Mouse (Mus musculus) kidney, adult 9 months (tissue): Measurements from ENCODE around the gene Bcorl1.
A peak's percentile ranks its signal among the peaks of the same experiment; 100 is the strongest.
"Not testable (repeated sequence)": the region's sequence is repeated elsewhere in the genome, so short reads cannot be mapped to it uniquely, and the experiment has no call there.

Experiments used
- DNase-seq: peaks from one replicate; pipeline ENCODE4 v3.0.0; 2022

The Bcorl1 gene

DNA sequence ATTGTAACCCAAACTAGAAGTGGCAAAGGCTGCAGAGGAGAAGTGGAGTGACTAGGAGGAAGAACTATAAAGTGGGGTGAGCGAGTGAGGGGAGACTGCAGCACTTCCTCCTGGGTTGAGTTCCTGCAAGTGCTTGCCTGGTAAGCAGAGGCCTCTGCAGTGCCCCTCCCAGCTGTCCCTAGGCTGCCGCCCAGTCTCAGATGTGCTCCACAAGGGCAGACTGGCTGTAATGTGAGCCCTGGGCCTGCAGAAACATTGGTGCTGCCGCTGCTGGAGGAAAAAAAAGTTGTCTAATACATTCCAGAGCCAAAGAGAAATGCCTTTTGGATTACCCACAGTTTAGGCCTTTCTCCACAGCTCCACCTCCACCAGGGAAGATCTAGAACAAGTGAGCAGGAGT, 64.0 kb downstream of the Bcorl1 start:
- no peak for DNase-seq

DNA sequence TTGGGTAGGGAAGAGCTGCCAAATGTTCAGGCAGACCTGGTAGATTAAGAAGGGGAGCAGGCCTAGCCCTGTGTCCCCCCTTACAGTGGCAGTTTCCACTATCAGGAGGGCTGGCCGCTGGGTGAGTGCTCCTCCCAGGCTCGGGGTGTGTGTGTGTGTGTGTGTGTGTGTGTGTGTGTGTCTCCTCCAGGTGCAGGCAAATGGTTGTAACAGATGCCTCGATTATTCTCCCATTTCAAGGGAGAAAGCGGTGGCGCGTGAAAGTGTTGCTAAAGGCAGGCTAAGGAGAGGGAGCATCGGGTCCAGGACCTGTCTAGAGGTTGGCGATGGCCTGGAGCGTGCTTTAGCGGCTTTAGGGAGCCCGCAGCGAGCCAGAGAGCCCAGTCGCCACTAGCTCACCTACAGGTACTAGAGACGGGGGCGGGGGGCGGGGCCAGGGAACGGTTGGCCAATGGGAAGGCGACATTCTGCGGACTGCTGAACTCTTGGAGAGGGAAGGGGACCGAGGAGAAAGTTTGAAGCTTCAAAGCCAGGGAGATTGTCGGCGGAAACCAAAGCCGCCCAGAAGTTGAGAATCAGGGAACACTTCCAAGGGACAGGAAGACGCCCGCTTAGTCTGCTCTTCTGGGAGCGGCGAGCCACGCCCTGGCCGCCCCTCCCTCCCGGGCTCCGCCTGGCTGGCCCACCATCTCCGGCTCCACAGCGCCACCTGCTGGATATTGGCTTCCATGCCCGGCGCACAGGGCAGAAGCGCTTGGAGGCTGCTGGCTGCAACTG, 68.6 kb downstream of the Bcorl1 start:
- peak; percentile 82 for DNase-seq

DNA sequence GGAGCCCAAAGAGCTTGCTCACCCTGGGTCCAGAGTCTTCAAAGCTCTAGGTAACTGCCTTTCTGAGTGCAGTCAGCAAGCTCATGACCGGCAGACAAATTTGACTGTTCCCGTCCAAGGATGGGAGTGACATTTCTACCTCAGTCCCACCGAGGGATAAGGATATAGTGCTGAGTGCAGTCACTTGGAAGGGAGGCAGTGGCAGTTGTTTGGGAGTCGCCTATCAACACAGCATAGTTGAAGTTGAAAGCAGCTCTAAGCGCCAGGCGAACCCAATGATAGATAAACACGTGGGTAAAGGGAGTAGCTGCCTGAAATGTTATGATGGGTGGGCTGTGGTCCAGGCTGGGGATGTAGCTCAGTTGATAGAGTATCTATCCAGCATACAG, 69.2 kb downstream of the Bcorl1 start:
- DNase-seq = no peak

DNA sequence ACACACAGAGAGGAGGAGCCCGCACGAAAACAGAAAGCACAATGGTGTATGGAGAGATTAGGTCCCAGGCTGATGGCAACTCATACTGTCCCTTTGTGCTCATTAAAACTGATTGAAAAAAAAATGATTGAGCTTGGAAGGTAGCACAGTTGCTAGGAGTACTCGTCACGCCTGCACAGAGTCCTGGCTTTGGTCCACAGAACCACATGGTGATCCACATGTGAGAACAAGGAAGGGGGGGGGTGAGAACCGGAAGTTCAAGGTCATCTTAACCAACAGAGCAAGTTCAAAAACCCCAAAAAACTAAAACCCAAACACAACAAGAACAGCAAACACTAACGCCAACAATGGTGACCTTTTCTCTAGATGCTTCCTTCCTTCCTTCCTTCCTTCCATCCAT, 71.5 kb downstream of the Bcorl1 start:
- DNase-seq = peak; percentile 23

DNA sequence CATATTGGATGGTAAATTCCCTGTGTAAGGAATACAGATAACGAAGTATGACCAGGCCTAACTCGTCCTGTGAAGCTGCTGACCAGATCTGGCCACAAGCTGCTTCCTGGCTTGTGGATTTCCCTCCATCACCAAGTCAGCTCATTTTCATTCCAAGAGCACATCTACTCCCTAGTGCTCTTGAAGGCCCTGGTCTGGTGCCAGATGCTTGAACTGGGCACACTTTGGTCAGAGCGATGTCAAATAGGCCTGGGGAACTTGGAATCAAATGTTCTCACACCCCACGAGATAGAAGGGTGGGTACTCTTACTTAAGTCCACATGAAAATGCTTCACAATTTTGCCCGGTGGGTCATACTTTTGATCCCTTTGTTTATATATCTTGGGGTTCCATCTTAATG, 73.1 kb downstream of the Bcorl1 start:
- DNase-seq = no peak

DNA sequence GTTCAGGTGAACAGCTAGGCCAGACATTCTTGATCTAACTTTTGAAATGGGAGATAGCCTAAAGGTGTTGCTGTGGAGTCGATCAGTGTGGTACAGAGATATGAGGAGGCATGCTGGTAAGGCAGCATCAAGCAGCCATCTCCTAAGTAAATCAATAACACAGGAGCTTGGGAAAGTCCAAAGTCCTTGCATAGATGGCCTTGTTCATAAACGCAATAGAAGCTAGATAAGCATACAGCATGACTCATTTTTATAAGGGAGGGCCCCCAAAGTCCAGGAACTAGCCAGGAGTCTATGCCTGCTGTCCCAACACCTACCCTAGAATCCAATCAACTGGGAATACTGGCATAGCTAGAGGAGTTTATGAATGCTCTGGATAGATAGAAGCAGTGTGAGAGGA, 77.3 kb downstream of the Bcorl1 start:
- DNase-seq = no peak

DNA sequence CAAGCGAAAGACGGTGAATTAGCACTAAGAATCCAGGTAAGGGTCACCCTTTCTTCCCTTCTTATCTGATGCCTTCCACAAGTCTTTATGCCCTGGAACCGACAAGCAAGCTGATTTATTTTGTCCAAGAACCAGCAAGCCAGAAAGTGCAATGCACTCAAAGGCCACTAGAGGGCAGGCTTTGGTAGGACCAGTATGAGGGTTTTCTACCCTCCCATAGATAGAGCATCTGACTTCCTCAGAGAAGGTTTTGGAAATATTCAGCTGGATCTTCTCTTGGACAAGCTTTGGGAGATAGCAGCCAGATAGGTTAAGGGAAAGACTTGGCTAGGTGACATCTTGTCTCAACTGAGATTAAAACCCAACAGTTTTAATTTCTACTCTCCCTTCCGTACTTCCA, 81.8 kb downstream of the Bcorl1 start:
- peak; percentile 76 for DNase-seq

DNA sequence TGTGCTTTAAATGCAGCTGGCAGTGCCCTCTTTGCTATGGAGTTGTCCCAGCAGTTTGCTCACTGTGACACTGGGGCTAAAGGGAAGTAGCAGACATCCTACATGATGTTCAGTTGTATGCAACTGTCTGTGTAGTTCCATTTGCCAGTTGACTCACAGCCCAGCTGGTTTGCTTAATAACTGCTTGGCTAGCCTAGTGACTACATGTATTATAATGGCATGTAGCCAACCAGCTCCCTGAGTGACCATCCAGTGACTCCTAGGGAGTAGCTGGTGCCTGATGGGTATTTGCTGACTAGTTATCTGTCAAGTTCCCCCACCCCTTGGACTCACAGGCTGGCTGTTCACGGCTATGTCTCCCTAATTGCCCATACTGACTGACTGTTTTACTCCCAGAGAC, 82.5 kb downstream of the Bcorl1 start:
- DNase-seq = no peak

DNA sequence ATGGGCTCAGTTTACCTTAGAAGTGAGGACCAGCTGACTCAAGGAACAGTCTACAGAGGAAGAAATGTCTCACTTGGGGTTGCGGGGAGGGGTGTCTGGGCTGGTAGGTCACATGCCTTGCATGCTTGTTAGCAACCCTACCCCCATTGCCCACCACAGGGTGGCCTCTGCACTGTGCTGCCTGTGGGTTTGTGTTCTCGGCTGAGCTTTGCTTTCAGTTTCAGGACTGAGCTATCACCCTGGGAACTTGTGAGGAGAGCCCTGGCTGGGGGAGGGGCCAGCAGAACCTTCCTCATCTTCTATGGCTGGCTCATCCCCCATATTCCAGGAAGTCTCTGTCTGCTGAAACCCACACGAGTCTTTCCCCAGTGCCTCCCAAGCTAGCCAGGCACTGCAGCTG, 83.4 kb downstream of the Bcorl1 start:
- DNase-seq = peak; percentile 38

DNA sequence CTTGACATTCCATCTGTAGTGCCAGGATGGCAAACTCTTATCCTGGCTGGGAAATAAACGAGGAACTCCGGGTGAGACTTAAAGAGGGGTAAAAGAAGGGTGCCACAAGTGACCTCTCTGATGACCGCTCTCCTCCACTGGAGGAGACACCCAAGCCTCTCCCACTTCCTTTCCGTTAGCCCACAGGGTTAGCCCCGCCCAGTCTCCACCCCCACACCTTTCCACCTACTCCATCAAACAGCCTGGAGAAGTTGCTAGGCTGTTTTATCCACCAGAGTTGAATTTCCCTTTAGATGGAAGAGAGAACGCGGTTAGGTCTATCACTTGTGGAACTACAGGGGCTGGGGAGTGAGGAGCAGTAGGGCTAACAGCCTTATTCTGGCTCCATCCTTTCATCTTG, 84.1 kb downstream of the Bcorl1 start:
- DNase-seq = no peak

DNA sequence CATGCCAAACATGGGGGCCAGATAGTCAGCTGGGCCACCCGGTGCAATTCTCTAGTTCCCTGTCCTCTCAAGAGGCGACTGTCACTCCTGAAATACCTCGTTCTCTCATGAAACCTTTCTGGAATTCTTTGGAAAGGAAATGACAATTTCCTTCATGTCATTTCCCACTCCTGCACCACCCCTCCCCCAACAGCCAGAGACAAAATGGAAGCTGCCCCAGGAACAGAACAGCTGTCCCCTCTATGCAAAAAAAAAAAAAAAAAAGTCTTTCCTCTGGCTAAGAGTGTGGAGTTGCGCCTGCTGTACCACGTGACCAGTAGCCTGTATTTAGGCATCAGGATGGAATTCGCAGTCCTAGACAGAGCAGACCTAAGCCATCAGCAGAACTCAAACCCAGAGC, 87.1 kb downstream of the Bcorl1 start:
- peak; percentile 50 for DNase-seq

DNA sequence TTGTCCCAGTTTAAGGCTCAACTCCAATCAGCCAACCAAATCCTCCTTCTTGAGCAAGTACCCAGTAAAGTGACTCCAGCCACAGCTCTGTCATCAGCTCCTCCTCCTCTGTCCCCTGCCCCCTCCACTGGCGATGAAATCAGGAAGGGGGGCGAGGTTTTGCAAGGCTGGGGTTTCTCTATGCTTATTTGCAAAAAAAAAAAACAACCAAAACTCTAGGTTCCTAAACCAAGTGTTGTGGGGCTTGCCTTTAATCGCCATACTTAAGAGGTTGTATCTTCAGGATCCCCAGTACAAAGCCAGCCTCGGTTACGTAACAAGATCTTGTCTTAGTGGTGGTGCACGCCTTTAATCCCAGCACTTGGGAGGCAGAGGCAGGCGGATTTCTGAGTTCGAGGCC, 87.5 kb downstream of the Bcorl1 start:
- DNase-seq = no peak

DNA sequence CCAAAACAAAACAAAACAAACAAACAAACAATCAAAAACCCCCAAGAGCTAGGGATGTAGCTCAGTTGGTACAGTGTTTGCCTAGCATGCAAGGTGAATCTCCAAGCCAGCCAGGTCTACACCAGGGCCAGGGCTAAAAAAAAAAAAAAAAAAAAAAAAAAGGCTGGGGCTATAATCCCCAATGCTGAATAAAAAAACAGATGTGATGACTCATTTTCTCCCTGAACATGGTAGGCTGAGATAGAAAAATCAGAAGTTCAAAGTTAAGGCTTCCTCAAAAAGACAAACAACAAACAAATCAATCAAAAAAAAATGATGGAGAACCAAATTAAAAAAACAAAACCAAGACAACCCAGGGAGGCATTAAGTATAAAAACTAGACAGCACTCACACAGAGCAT, 87.9 kb downstream of the Bcorl1 start:
- no peak for DNase-seq

DNA sequence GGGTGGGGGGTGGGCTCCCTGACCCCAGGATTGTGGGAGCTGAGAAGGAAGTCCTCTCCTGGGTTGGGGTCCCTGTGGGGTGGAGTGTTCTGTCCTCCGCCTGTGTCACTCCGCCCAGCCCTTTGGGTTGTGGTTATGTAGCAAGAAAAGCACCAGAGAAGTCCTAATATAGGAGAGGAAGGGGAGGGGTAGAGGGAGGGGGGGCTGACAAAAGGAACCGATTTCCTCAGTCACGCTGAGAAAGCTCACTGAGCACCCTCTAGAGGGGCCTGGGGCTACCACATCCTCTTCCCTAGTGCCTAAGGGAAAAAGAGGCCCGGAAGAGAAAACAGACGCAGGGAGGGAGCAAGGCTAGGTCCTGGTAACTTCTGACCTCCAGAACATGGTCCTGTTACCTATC, 88.4 kb downstream of the Bcorl1 start:
- DNase-seq = no peak

DNA sequence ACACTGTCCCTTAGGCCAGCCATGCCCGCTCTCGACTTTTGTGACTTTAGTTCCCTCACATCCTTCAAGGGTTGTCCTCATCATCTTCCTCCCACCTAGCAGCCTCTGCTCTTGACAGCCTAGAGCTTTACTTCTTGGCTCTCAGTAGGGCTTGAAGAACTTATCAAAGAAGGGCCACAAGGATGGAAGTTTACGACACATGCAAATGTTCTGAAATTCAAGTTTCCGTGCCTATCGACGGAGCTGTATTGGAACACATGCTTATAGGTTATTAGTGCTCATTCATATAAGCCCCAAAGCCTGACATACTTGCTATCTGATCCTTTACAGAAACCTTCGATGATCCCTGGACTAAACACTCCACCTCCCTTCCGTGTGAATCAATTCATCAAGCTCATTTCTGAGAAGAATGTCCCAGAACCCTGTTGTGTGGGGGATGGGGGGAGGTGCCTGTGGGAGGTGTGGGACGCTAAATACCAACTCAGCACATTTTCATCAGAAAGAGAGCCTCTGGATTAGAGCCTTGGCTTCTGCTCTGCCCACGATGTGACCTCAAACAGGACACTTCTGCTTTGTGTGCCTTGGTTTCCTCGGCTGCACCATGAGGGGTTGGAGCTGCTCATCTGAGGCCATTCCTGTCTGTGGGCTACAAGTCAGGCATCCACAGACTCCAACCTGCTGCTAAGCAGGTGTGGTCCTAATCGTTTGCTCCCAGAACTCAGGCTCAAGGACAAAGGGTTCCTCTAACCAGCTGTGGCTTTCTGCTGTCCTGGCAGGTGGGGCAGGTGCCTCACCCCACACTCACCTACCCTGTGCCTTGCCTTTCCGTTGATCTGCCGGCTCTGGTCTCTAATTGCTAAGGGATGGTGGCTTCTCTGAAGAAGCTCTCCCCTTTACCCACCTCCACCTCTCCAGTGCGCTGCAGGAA, 91.7 kb downstream of the Bcorl1 start:
- no peak for DNase-seq

DNA sequence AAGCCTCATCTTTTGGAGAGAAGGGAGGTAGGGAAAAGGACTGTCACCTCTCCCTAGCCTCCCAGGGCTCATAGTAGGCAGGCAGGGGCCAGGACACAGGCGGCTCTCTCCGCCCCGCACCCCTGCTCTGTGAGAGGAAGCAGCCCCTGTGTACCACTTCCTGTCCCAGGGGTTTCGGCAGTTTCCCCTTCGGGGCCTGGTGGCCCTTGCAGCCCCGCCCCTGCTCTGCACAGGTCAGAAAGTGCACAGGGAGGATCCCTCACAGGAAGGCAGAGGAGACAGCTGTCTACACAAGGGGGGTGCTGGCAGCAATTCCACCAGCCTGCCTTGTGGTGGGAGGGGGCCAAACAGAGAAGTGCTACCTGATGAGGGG, 92.4 kb downstream of the Bcorl1 start:
- peak; percentile 24 for DNase-seq

DNA sequence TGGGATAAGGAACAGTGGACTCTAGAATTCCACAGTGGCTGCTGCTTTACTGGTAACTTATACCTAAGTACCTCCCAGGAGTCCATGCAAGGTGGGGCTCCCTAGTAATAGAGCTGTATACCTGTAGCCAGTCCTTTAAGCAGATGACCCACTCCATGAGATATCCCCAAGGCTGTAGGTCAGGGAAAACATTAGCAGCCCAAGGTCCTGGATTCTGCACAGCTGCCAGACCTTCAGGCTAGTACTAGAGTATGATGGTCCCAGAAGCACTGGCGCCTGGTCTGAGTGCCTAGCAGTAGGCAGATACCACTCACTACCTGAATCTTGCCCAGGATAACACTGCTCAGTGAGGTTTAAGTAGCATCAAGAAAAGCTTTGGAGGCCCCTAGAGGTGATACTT, 93.1 kb downstream of the Bcorl1 start:
- no peak for DNase-seq

DNA sequence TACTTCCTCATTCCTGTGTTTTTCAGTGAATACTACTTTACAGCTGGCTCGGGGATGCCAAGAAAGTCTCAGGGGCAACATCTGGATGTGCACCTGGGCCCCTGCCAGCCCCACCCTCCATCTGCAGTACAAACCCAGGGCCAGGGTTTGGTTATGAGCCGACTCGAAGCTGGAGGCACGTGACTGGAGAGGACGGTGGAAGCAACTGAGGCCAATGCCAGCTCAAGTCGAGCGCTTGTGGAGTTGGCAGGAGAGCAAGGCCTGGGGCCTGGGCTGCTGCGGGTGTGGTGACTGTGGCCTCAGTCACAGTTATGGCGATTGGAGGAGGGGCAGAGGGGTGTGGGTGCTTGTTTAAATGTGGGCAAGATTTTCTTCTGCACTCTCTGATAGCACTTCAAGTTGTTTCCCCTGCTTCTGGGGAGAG, 94.3 kb downstream of the Bcorl1 start:
- no peak for DNase-seq

DNA sequence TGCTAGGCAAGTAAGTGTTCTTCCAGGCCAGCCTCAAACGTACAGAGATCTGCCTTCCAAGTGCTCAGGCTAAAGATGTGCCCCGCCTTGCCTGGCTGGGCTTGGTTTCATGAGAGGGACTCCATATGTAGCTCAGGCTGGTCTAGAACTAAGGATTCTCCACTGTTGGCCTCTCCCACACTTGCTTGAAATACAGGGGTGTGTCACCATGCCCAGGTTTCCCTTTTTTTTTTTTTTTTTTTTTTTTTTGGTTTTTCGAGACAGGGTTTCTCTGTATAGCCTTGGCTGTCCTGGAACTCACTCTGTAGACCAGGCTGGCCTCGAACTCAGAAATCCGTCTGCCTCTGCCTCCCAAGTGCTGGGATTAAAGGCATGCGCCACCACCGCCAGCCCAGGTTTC, 94.9 kb downstream of the Bcorl1 start:
- DNase-seq = not testable (repeated sequence)

DNA sequence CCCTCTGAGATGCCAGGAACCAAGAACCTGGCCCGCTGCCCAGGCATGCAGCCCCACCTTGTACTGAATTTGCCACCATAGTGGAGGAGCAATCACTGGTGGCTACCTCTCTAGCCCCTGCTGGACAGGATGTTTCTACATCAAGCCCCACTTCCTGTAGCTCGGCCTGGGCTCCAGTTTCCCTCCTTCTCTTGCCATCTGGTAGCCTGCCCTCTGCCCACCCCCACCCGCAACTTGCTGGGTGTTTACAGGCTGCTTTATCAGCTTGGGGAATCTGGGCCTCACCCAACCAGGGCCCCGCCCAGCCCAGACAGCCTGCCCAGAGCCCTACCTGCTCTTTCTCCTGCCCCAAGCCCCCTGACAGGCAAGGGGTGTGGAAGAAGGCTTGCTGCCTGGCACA, 97.9 kb downstream of the Bcorl1 start:
- DNase-seq = no peak

DNA sequence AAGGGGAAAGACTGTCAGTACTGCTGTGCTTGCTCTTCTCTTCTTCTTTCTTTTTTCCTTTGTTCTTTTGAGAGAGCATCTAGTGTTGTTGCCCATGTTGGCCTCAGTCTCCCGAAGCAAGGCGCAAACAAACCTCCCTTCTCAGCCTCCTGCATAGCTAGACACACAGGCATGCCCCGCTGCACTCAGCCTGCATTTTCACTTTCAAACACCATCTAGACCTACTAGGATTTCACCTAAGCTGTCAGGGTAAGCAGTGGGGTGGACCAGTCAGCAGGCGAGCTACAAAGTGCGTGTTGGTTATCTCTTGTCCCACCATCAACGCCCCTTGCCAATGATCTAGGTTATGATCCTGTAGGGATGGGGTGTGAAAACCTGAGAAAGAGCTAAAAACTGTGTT, 100.4 kb downstream of the Bcorl1 start:
- DNase-seq = no peak

DNA sequence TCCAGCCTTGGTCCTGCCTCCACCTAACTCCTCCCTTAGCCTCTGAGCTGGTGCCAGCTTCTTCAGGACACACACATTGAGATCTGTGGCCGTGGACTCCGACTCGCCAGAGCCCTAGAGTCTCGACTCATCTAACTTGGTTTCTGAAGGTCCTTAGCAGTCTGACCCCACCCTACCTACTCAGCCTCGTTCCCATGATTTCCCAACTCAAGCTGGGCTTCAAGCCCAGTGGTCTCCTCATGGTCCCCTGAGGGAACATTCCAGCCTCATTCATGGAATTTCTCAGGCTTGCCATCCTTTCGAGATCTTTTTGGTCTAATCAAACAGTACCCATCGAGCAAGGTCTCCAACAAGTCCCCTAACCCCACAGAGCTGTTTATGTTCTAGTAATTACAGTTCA, 100.8 kb downstream of the Bcorl1 start:
- DNase-seq = no peak

DNA sequence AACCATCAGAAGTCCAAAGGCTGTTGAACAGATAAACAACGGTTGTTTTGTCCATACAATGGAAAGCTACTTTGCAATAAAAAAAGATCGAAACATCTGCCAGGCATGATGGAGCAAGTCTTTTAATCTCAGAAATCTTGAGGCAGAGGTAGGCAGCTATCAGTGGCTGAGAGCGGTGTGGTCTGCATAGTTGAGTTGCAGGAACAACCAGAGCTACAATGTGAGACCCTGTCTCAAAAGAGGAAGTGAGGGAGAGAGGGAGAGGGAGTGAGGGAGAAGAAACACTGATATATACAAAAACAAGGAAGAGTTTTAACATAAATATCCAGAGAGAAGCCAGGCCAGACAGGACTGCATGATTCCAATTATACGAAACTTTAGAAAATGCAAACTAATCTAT, 103.5 kb downstream of the Bcorl1 start:
- DNase-seq = no peak

DNA sequence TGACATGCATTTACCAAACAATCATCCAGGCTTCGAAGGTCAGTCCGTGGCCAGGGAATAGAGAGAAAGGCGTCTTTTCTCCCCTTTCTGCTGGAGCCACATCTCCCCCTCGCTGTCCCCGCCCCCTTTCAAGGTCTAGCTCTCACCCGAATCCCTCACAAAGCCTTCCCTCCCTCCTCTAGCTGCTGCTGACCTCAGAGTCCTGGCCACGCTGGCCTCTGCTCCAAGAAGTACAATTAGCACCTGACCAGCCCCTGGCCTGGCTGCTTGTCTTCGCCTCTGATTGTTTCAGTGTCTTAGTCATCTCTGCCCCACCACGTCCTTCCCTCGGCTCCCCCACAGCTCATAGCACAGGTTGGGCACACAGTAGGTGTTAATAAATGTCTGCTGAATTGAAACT, 108.5 kb downstream of the Bcorl1 start:
- no peak for DNase-seq
